Mouse (Mus musculus): ENCODE measurements around the gene Mrps27. TPM values are rescaled to one million over a fixed set of nuclear protein-coding genes. Genes with fewer than 3 reads are reported as not detected.

Gene Mrps27
- polyA plus RNA-seq, 1 experiment from 2014 or later, result 71.8 TPM

DNA sequence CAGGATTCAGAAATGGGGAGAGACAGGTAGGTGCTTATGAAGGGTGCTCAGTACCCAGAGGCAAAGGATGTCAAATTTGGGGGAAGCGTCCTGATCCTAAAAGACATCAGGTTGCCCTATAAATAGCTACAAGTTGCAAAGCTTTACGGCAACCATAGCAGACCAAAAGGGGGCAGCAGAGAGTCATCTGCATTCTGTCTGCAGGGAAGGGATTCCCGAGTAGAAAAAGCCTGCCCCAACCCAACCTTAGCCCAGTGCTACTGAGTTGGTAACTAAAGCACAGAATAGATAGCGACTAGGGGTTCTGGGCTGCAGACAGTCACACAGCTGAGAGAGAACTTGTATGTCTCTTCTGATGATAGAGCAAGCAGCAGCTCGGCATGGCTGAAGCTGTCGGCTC lies 31.0 kb downstream of the Mrps27 start:
- Histone ChIP-seq H3K9ac (no peak overlapping the region), H3K4me3 (replicated peaks) (no peak overlapping the region), H3K36me3 (peaks cover 23% of the 10 kb centered on the region), H3K4me2 (no peak overlapping the region), H3K9me3 (replicated peaks) (no peaks in the 10 kb centered on the region), H3K27me3 (no peaks in the 10 kb centered on the region), H3K4me1 (no peaks in the 10 kb centered on the region), H3K27ac (no peak overlapping the region)
- WGBS, result 39% methylated on average over 6 of the region's 6 CpGs
- no peak for ATAC-seq (replicated peaks; ENCODE audit: low FRiP score)

DNA sequence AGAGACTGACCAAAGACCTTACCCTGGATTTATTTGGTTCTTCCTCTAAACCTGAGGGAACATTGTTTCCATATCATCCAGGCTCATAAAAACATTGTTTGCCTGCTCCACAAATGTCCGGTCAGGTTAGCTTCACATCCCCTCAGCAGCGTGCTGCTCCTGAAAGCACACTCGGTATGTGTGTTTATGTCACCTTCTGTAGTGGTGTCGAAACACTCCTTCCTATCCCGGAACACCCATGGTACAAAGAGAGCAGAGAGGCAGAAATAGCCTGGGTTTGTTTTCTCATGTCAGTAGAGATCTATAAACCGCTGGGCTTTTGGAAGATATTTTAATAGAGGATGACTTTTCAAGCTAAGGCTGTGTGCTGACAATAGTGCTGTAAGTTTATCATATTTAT lies 32.5 kb downstream of the Mrps27 start:
- Histone ChIP-seq H3K4me3 (replicated peaks) (no peak overlapping the region), H3K4me1 (no peaks in the 10 kb centered on the region), H3K9me3 (replicated peaks) (no peaks in the 10 kb centered on the region), H3K27me3 (no peaks in the 10 kb centered on the region), H3K4me2 (no peak overlapping the region), H3K27ac (no peak overlapping the region), H3K36me3 (peaks cover 25% of the 10 kb centered on the region), H3K9ac (no peak overlapping the region)
- ATAC-seq (replicated peaks; ENCODE audit: low FRiP score), result no peak
- 69% methylated on average over 6 of the region's 6 CpGs for WGBS

DNA sequence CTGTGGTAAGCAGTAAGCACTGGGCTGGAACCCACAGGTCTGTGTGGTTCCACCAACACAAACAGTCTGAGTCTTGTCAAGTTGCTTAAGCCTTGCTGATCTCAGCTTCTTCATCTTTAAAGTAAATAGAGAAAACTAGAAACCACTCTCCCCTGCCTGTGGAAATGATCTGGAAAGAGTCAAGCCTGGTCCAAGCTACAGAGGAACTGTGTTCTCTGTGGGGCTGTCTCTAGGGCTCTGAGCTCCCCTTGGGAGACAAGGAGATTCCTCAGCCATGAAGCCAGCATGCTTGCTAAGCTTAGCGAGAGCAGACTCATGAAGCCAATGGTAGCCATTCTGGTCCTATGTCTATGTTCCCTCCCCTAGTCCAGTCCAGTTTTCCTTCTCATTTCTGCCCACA lies 33.6 kb downstream of the Mrps27 start:
- H3K27ac ChIP-seq, result no peak overlapping the region

DNA sequence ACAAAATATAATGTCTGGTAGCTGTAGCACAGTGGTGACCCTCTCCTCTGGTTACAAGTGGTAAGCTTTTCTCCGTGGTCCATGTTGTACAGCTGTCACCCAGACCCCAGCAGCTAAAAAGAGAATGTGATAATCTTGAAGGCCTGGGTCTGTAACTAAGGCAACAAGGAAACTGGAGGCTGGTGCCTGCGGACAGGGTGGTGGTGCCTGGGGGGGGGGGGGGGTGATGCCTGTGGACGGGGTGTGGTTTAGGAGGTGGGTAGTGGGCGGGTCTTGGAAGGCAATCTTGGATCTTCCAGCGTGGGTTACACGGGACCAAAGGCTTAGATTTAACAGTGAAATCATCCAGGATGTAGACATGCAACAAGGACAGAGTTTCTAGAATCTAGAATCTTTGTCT lies 37.8 kb downstream of the Mrps27 start:
- Histone ChIP-seq H3K9ac (no peak overlapping the region), H3K4me2 (no peak overlapping the region), H3K36me3 (peaks cover 29% of the 10 kb centered on the region), H3K27ac (no peak overlapping the region), H3K4me3 (replicated peaks) (no peak overlapping the region), H3K9me3 (replicated peaks) (no peaks in the 10 kb centered on the region), H3K27me3 (no peaks in the 10 kb centered on the region), H3K4me1 (no peaks in the 10 kb centered on the region)
- 69% methylated on average over 6 of the region's 6 CpGs for WGBS
- ATAC-seq (replicated peaks; ENCODE audit: low FRiP score), result no peak

More for the DNA sequence above, 33.6 kb downstream of the Mrps27 start:
- Histone ChIP-seq H3K4me3 (replicated peaks) (no peak overlapping the region), H3K27me3 (no peaks in the 10 kb centered on the region), H3K4me1 (no peaks in the 10 kb centered on the region), H3K9ac (no peak overlapping the region), H3K36me3 (peaks cover 22% of the 10 kb centered on the region), H3K9me3 (replicated peaks) (no peaks in the 10 kb centered on the region), H3K4me2 (no peak overlapping the region)
- no peak for ATAC-seq (replicated peaks; ENCODE audit: low FRiP score)
- WGBS, result 85% methylated on average over 1 of the region's 1 CpGs

DNA sequence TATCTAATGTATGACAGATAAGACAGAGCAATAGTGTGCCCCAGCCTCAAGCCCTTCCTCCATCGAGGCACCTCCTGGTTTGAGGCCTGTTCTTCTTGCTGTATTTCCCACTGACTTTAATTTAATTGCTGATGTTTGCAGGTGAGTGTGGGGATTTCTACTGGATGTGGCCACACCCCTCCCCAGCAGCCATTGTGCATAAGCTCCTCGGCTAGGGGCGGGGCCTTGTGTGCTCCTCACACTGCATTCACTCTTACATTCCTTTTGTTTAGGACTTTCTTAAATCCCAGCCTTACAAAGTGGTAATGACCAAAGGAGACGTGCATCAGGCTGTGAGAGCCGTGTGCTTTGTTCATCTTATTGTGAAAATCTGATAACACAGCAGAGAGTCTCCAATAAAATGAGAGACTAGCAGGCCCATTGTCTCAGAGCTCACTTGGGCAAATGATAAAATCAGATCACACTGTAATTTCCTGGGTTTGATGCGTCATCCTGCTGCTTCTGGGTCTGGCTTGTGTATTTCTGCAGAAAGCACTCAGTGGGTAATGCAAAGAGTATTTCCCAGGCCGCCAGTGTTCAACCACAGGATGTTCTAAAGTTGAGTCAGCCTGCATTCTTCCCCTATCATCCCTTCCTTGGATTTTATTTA lies 40.1 kb downstream of the Mrps27 start:
- ATAC-seq (replicated peaks; ENCODE audit: low FRiP score), result no peak
- no peaks in the 10 kb centered on the region for H3K27me3 ChIP-seq
- no peaks in the 10 kb centered on the region for H3K9me3 ChIP-seq (replicated peaks)
- no peak overlapping the region for H3K4me3 ChIP-seq (replicated peaks)
- H3K9ac ChIP-seq, result no peak overlapping the region
- H3K36me3 ChIP-seq, result peaks cover 18% of the 10 kb centered on the region
- no peak overlapping the region for H3K27ac ChIP-seq
- 76% methylated on average over 7 of the region's 7 CpGs for WGBS
- no peaks in the 10 kb centered on the region for H3K4me1 ChIP-seq
- H3K4me2 ChIP-seq, result no peak overlapping the region

DNA sequence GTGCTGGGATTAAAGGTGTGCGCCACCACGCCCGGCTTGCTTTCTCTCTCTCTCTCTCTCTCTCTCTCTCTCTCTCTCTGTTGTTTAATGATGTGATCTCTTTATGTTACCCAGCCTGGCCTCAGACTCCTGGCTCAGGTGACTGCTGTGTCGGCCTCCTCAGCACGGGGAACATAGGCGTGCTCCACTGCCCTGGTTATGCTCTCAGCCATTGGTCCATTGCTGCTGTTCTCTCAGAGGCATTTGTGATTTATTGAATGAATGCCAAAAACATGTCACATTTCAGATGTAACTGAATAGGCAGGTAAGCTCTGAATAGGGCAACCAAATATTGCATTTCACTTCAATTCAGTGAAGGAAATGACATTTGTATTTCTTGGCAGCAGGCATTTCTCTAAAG lies 41.3 kb downstream of the Mrps27 start:
- no peaks in the 10 kb centered on the region for H3K4me1 ChIP-seq
- no peak overlapping the region for H3K27ac ChIP-seq
- H3K4me3 ChIP-seq (replicated peaks), result no peak overlapping the region
- no peaks in the 10 kb centered on the region for H3K9me3 ChIP-seq (replicated peaks)
- H3K36me3 ChIP-seq, result peaks cover 16% of the 10 kb centered on the region; the same call in 1 of the 2 replicates
- no peak for ATAC-seq (replicated peaks; ENCODE audit: low FRiP score)
- H3K27me3 ChIP-seq, result no peaks in the 10 kb centered on the region
- H3K4me2 ChIP-seq, result no peak overlapping the region
- no peak overlapping the region for H3K9ac ChIP-seq
- 67% methylated on average over 6 of the region's 6 CpGs for WGBS

DNA sequence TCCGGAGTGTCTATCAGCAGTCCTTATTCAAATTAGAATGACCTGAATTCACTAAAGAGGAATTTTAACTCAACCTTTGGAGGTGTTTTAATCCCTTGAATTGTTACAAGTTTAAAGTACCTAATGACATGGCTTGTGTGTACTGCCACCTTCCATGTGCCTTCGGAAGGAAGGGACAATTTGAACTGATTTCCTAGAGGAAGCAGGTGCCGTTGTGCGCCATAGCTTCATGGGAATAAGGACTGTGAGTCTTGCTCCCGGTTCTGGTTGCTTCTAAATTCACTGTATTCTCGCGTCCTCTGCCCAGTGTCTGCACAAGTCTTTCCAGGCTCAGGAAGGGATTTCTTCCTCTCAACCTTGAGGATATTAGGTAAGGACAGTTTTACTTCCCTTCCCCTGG lies 41.8 kb downstream of the Mrps27 start:
- WGBS, result 82% methylated on average over 7 of the region's 7 CpGs
- no peak overlapping the region for H3K9ac ChIP-seq
- H3K4me2 ChIP-seq, result no peak overlapping the region
- H3K36me3 ChIP-seq, result peaks cover 13% of the 10 kb centered on the region; the same call in 1 of the 2 replicates
- no peak overlapping the region for H3K4me3 ChIP-seq (replicated peaks)
- H3K9me3 ChIP-seq (replicated peaks), result no peaks in the 10 kb centered on the region
- no peak overlapping the region for H3K27ac ChIP-seq
- no peak for ATAC-seq (replicated peaks; ENCODE audit: low FRiP score)
- no peaks in the 10 kb centered on the region for H3K27me3 ChIP-seq
- no peaks in the 10 kb centered on the region for H3K4me1 ChIP-seq

DNA sequence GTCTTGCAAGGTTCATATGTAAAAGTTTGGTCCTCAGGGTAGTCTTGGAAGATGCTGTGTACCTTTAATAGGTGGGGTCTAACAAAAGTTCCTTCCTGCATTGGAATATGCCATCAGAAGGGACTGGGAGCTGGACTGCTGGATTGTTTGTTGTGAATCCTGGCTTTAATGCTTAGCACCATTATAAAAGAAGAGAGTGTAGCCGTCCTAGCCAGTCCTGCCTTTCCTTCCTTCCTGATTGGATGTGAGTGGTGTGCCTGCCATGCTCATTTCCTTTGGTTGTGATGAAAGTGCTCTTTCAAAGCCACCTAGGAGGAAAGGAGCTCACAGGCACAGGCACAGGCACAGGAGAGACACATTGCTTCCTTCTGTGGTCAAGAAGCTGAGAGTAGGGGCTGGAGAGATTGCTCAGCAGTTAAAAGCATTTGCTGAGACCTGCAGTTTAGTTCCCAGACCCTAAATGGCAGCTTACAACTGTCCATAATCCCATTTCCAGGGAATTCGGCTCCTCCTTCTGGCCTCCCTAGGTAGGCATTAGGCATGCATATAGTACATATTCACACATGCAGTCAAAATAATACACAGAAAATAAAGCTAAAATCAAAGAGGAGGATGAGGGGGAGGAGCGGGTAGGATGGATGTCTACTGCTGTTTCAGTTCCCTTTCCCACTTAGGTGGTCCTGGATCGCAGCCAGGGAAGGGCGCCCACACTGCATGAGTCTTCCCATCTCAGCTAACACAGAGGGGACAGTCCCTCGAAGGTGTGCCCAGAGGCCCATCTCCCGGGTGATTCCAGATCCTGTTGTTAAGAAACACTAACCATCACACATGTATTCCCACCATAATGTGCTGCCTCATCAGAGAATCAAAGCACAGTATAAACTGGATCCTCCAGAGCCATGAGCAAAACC lies 43.6 kb downstream of the Mrps27 start:
- H3K9ac ChIP-seq, result no peak overlapping the region
- H3K4me3 ChIP-seq (replicated peaks), result no peak overlapping the region
- no peak overlapping the region for H3K4me2 ChIP-seq
- WGBS, result 75% methylated on average over 7 of the region's 7 CpGs
- ATAC-seq (replicated peaks; ENCODE audit: low FRiP score), result no peak
- no peaks in the 10 kb centered on the region for H3K27me3 ChIP-seq
- H3K36me3 ChIP-seq, result peaks cover 10% of the 10 kb centered on the region; the same call in 1 of the 2 replicates
- no peaks in the 10 kb centered on the region for H3K4me1 ChIP-seq
- no peaks in the 10 kb centered on the region for H3K9me3 ChIP-seq (replicated peaks)
- no peak overlapping the region for H3K27ac ChIP-seq

DNA sequence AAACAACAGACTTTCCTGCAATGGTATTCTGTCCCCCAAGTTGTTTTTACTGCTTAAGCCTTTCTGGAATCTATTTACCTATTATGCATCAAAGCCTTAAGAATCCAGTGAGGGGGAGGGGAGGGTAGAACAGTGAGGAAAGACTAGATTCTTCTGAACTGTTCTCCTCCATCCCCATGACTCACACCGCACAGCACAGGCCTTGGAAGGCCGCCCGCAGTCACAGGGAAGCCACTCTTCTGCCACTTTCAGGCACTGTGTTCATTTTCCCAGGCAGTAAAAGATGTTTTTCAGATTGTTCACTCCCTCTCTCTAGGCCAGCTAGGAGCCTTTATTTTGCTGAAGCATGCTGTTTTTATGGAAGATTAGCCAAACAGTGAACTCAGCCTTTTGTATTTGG lies 46.8 kb downstream of the Mrps27 start:
- Histone ChIP-seq H3K4me1 (peaks cover 4% of the 10 kb centered on the region; the same call in 1 of the 2 replicates), H3K27me3 (no peaks in the 10 kb centered on the region), H3K9ac (no peak overlapping the region), H3K9me3 (replicated peaks) (no peaks in the 10 kb centered on the region), H3K36me3 (0 out of 2 replicates have a peak, but pooled peaks cover 4% of the 10 kb centered on the region), H3K4me3 (replicated peaks) (no peak overlapping the region), H3K4me2 (no peak overlapping the region), H3K27ac (no peak overlapping the region)
- WGBS, result 89% methylated on average over 3 of the region's 3 CpGs
- ATAC-seq (replicated peaks; ENCODE audit: low FRiP score), result no peak

DNA sequence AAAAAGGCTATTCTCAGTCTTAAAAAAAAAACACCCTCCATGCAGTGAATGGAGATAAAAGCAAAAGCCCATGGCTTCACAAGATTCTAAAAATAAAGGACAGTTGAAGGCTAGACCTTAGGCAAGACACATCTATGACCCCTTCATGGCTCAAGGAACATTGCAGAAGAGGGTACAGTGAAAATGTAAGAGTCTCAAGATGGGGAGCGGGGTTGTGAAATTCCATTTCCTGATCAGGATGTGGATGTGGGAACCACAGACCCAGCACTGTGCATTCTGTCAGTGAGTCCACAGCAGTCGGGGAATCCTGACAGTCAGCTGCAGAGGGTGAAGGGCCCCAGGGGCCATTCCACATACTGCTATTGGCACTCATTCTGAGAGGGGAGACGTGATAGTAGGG lies 48.5 kb downstream of the Mrps27 start:
- WGBS, result 86% methylated on average over 3 of the region's 3 CpGs

DNA sequence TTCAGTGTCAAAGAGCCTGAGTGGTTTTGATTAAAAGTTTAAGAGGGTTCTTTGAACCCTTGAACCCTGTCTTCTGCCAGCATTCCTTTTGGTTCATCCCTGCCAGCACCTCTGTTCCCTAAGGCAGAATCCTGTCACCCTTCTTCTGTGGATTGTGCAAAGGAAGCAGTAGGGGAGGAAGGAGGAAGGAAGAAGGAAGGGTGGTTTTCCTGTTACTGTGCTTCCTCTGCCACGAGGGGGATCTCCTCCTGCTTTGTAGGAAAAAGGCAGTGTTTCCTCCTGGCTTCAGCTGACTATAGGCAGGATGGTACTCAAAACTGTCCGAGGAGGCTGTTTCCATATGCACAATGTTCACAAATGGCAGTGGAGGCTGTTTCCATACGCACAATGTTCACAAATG lies 50.1 kb downstream of the Mrps27 start:
- H3K9me3 ChIP-seq (replicated peaks), result no peaks in the 10 kb centered on the region
- H3K27me3 ChIP-seq, result no peaks in the 10 kb centered on the region
- peak overlapping the region; percentile 10; the same call in 1 of the 2 replicates for H3K27ac ChIP-seq
- H3K4me3 ChIP-seq (replicated peaks), result no peak overlapping the region
- 72% methylated on average over 3 of the region's 3 CpGs for WGBS
- H3K4me1 ChIP-seq, result peaks cover 26% of the 10 kb centered on the region
- ATAC-seq (replicated peaks; ENCODE audit: low FRiP score), result no peak
- H3K36me3 ChIP-seq, result 0 out of 2 replicates have a peak, but pooled peaks cover 4% of the 10 kb centered on the region
- no peak overlapping the region for H3K4me2 ChIP-seq
- no peak overlapping the region for H3K9ac ChIP-seq

More for the DNA sequence above, 48.5 kb downstream of the Mrps27 start:
- Histone ChIP-seq H3K9me3 (replicated peaks) (no peaks in the 10 kb centered on the region), H3K9ac (no peak overlapping the region), H3K4me1 (peaks cover 11% of the 10 kb centered on the region), H3K4me3 (replicated peaks) (no peak overlapping the region), H3K27ac (no peak overlapping the region), H3K36me3 (0 out of 2 replicates have a peak, but pooled peaks cover 4% of the 10 kb centered on the region), H3K4me2 (no peak overlapping the region), H3K27me3 (no peaks in the 10 kb centered on the region)
- ATAC-seq (replicated peaks; ENCODE audit: low FRiP score), result no peak

DNA sequence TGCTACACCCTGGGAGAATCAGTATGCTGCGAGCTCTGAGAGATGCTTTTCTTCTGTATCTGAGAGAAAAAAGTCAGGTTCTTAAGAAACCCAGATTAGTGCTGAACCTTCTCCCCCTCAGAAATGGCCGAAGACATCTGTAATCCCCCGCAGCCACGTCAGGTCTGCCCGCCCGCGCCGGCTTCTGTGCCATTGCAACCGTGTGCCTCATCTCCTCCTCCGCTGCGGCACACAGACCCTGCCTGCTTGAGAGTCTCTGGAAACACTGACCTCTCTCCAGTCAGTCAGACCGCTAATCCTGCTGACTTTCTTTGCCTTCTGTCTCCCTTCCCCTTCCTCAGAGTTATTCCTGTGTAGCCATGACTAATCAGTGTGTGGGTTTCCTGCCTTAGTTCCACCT lies 50.9 kb downstream of the Mrps27 start:
- Histone ChIP-seq H3K27me3 (no peaks in the 10 kb centered on the region), H3K9ac (no peak overlapping the region), H3K9me3 (replicated peaks) (no peaks in the 10 kb centered on the region), H3K4me1 (peaks cover 26% of the 10 kb centered on the region), H3K27ac (peak overlapping the region; percentile 37; the same call in 1 of the 2 replicates), H3K4me2 (no peak overlapping the region), H3K4me3 (replicated peaks) (no peak overlapping the region), H3K36me3 (peaks cover 4% of the 10 kb centered on the region; the same call in 1 of the 2 replicates)
- WGBS, result 63% methylated on average over 12 of the region's 12 CpGs
- no peak for ATAC-seq (replicated peaks; ENCODE audit: low FRiP score)
